Mouse (Mus musculus): ENCODE results near the gene Naa50. TPM values are rescaled to one million over a fixed set of nuclear protein-coding genes. Genes with fewer than 3 reads are reported as not detected.
A peak's percentile ranks its signal among the peaks of the same experiment; 100 is the strongest.

Gene Naa50
- polyA plus RNA-seq, 1 experiment, result 26.5 TPM

DNA sequence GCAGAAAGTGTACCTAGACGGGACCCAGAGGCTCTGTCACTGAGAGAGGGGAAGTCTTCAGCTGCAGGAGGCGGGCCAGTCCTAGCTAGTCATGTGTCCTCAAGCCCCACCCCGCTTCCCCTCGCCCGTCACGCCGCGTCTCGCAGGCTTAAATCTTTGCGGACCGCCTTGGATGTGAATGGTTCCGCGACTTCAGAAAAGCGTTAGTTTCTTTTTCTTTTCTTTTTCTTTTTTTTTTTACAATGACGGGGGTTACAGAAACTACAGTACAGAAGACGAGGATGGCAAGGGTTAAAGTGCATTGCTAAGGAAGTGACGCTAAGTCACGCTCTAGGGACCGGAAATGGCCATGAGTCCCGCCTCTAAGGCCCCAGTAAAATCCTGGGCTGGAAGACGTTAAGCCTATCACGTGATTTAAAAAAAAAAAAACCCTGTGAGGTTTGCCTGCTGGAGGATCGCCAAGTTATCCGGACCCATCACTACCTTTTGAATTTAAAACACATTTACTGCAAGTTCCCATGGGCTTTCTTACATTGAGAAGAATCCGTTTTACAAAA, 573 bp upstream of the Naa50 start:
- peak; percentile 91 to 93 for DNase-seq (ENCODE audit: extremely low spot score in 1 of 2, low spot score in 1 of 2)

- DNase-seq (ENCODE audit: extremely low spot score in 1 of 2, low spot score in 1 of 2), result peak; percentile 63 to 74
Measured at GRCm38 (mm10) chr16:44140186-44140787, 657 bp downstream of the Naa50 start.

GRCm38 (mm10) chr16:44141483-44141882, 1.9 kb downstream of the Naa50 start:
- peak in 1 of 2 experiments; percentile 62 for DNase-seq (ENCODE audit: extremely low spot score in 1 of 2, low spot score in 1 of 2)

DNA sequence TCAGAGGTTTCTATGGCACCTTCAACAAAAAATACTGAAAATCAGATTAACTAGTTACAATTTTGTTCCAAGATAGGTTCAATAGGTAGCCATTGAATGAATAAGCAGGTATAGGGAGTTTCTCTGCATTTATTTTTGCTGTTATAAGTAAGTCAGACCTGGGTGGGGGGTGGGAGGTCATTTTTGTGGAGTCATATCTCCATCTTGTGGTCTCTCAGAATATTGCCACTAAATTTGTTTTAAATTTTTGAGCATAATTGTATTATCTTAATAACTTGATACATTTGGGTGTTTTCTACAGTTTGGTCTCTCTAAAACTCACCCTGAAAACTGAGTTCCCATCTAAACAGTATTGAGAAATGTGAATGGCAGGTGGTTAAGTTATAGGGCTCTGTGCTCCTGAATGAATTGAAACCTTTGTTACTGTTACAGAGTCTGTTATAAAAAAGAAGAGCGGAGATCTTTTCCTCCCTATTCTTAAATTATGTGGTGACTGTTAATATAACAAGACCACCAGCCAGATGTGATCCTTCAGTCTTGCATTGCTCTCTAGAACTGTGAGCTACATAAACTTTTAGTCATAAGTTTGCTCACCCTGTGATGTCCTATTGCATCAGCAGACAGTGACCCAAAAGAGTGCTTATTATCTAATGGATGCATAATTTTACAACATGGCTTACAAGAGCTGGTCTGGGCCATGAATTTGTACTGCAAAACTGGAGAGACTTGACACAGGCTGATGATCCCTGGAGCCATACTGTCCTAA, 9.6 kb downstream of the Naa50 start:
- DNase-seq (ENCODE audit: extremely low spot score in 1 of 2, low spot score in 1 of 2), result no peak

GRCm38 (mm10) chr16:44154497-44155057, 14.9 kb downstream of the Naa50 start:
- no peak for DNase-seq (ENCODE audit: extremely low spot score in 1 of 2, low spot score in 1 of 2)

- no peak for DNase-seq (ENCODE audit: extremely low spot score in 1 of 2, low spot score in 1 of 2)
Measured at GRCm38 (mm10) chr16:44159325-44159724, 19.7 kb downstream of the Naa50 start.

DNA sequence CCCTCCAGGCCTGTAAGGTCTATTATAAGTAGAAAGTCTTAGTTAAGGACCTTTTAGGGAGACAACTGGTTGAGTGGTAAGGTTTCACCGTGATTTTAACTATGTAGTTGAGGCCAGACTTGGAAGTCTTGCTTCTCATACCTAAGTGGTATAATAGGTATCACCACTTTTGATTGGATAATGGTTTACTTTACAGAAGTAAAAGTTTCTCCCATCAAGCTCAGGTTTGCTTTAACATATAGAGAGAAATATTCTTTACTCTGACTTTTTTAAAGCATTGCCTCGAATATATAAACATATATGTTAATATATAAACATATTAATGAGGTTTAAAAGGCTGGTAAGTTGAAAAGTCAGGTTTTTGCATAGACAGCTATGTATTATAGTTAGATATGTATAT, 24.2 kb downstream of the Naa50 start:
- no peak for DNase-seq (ENCODE audit: extremely low spot score in 1 of 2, low spot score in 1 of 2)

DNA sequence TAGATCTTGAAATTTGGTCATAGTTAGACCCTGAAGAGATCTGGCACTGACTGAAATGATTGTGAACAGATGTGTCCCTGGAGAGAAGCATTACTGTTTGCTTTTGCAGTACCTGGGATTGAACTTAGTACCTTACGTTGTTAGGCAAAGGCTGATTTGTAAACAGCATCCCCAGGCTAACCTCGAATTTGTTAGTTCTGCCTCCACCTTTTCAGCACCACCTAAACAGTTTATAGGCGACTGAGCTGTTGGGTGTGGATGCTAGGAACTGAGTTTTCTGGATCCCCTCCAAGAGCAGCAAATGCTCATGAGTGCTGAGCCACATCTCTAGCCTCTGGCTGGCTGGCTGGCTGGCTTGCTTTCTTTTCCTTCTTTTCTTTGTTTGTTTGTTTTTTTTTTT, 25.6 kb downstream of the Naa50 start:
- no peak for DNase-seq (ENCODE audit: extremely low spot score in 1 of 2, low spot score in 1 of 2)

- DNase-seq (ENCODE audit: extremely low spot score in 1 of 2, low spot score in 1 of 2), result no peak
Measured at GRCm38 (mm10) chr16:44168990-44169389, 29.4 kb downstream of the Naa50 start.

GRCm38 (mm10) chr16:44172297-44173154, 32.9 kb downstream of the Naa50 start:
- DNase-seq (ENCODE audit: extremely low spot score in 1 of 2, low spot score in 1 of 2), result peak; percentile 98 to 99

DNA sequence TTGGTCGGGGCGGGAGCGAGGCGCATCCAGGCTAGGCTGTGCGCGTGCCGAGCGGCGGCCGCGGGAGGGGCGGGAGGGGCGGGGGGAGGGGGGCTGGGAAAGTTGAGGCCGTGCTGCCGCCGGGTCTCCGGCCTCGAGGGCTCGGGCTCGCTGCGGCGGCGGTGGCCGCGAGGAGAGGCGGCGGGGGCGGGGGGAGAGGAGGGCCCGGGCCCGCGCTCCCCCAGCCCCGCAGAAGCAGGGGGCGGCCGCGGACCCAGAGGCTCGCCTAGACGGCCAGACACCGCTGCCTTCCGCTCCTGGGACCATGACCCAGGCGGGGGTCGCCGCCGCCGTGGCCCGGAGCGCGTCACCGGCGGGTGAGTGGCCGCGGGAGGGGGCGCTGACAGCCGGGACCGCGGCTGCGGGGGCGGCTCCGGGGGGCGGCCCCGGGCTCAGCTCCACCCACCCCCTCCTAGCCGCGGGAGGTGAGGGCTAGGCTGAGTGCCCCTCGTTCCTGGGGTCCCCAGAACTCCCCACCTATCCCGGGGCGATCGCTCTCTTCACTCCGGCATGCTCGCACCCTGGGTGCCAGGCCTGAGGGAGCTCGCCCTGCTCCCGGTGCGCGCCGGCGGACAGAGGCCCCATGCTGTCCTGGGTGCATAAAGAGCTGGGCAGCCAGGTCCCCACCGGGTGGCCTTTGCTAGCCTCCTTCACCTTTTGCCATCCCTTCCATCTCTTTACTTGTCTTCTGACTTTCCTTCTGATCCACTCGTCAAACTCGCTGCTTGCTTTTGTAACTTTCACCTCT, 33.7 kb downstream of the Naa50 start, which contains the start of gene Usf3:
Usf3 (plus strand) TSS at position 92 of the 787 bp plus-strand sequence.
- DNase-seq (ENCODE audit: extremely low spot score in 1 of 2, low spot score in 1 of 2), result peak in 1 of 2 experiments; percentile 32

DNA sequence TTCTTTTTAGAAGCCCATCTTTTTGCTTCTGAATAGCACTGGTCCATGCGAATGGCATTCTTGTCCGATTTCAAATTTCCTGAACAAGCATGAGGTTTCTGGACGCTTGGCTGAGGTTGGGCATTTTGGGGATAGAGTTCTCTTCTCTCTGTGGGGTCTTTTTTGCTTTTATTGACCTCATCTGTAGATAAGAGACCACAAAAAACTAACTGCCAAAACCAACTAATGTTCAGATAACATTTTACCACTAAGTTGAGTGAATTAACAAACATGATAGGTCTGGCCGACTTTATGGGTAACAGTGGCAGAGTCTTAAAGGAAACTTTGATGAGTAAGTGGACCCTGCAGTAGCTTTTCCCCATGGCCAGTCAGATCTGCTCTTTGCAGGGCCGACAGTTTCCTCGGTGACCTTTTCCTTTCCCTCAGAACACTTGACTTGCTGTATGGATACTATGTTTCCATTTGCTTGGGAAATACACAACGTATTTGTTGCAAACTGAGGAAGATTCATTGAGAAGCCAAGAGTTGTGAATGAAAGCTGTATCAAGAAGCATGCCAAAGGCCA, 34.4 kb downstream of the Naa50 start:
- DNase-seq (ENCODE audit: extremely low spot score in 1 of 2, low spot score in 1 of 2), result no peak

DNA sequence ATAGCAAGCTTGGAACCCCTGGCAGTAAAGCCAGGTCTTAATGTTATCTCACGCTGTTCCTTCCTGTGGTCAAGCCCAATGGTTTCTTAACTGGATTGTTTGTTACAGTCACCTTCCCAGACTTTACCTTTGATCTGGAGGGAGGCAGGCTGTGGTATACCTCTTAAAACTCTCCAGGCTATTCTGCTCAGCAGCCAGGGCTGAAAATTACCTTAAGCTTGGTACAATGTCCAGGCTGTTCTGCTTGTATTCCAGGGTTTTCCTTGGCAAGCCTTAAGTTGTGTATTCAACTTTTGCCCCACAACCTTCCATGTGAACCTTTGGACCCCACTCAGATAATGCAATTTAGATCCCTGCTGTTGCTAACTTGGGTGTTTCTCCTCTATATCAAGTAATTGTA, 35.4 kb downstream of the Naa50 start:
- DNase-seq (ENCODE audit: extremely low spot score in 1 of 2, low spot score in 1 of 2), result no peak

DNA sequence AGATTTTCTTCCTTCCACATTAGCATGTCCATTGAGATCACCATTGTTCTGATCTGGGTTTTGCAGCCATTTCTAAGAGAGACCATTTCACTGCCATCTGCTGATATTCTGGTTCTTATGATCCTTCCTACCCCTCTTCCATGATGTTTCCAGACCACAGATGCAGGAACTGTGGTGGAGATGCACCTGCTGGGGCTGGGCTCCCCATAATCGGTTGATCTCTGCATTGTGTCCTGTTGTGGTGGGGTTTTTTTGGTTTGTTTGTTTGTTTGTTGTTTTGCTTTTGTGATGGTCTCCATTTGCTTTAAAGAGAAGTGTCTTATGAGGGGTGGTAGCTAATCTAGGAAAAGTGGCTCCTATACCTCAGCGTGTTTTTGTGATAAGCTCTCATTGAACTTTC, 36.9 kb downstream of the Naa50 start:
- DNase-seq (ENCODE audit: extremely low spot score in 1 of 2, low spot score in 1 of 2), result no peak

DNA sequence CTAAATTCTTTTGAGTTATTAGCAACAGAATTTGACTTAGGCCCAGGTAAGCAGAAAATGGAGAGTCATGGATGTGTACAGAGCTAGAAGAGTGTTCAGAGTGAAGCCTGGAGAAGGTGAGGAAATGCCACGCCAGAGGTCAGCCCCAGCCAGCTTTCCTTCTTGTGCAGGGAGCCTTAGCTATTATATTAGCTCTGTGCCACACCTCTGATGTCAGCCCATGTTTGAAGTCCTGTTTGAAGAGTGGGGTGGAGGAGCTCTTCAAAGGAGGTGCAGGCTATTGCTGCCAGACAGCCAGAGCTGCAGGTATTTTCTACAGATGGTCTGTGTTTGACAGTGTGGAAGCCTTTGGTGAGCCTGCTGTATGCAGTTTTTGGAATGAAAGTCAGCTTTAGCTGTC, 38.9 kb downstream of the Naa50 start:
- no peak for DNase-seq (ENCODE audit: extremely low spot score in 1 of 2, low spot score in 1 of 2)

GRCm38 (mm10) chr16:44182597-44182996, 43.0 kb downstream of the Naa50 start:
- no peak for DNase-seq (ENCODE audit: extremely low spot score in 1 of 2, low spot score in 1 of 2)

DNA sequence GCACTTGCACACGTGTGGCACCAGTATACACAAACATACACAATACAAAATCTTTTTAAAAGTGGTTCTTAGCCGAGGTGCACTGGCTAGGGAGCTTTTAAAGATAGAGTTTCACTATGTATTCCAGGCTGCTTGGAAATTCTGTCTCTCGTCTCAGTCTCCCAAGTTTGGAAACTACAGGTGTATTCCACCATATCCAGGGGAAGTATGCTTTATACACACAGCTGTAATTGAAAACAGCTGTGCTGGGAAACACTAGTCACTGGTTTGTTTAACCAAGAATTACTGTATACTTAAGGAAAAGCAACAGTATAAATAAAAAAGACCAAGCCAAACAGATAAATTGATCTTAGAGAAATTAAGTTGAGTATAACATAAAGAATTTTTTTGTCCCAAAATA, 45.1 kb downstream of the Naa50 start:
- DNase-seq (ENCODE audit: extremely low spot score in 1 of 2, low spot score in 1 of 2), result no peak

DNA sequence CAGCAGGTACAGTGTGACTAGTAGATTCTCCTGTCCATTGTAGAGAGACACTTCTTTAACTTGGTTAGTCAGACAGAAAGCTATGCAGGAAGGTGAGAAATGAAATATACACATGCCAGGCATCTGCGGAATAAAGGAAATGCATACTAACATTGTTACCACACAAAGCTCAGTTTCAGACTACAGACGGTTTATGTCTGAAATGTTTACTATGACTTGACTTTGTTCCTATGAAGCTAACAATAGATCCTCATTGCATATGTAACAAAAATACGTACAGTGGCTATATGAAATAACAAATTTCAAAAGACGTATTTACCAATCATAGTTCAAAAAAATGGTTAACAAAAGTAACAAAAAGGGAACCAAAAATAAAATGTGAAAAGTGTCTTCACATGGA, 47.5 kb downstream of the Naa50 start:
- DNase-seq (ENCODE audit: extremely low spot score in 1 of 2, low spot score in 1 of 2), result no peak

DNA sequence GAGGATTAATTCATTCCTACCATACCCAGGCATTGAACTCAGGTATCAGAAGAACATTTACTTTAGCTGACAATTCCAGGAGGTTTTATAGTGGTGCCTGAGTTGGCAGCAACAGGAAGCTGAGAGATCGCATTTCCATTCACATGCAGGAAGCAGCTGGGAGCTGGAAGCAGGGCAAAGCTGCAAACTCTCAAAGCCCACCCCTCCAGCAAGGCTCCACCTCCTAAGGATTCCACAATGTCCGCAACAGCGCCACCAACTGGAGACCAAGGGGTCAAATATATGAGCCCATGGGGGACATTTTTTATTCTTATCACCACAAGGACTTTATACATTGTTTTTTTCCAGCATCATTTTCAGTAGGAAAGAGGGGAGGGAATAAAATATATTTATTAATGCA, 49.1 kb downstream of the Naa50 start:
- no peak for DNase-seq (ENCODE audit: extremely low spot score in 1 of 2, low spot score in 1 of 2)

DNA sequence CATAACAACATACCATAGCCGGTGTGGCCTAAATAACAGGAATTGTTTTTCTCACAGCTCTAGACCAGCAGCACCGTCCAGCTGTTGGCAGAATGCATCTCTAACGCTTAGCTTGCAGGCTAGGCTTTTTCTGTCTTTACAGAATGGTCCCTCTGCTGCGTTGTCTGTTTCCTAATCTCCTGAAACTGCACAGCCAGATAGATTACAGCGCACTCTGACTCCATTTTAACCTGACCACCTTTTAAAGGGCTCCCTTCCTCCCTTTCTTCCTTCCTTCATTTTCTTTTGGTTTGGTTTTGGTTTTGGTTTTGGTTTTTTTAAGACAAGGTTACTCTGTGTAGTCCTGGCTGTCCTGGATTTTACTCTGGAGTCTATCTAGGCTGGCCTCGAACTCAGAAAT, 50.4 kb downstream of the Naa50 start:
- no peak for DNase-seq (ENCODE audit: extremely low spot score in 1 of 2, low spot score in 1 of 2)
